ENCODE assay signal across 9 mouse cellular contexts in genomic region chr10:95200323-95200722, GRCm38 (mm10).
DNase-seq lines count a peak whose midpoint lies in the region; ATAC-seq lines count a peak whose summit lies in the region.
"Had no signal": no experiment of that assay in that cellular context is flagged by ENCODE, and none has a peak within 500 bp of the region (broad histone marks: within the 10 kb centered on the region; RNA-seq: fewer than 3 reads in every experiment).

No protein-coding gene starts in this region.

- no peak for ATAC-seq in erythroid progenitor cell, adult 5-6 weeks (replicated peaks; ENCODE audit: low FRiP score, poor library complexity, severe bottlenecking)
- ATAC-seq: Patski had no signal

- DNase-seq in layer of hippocampus, postnatal 10 days (ENCODE audit: low spot score in 2 of 2), result peak; percentile 46 to 52
- no peak for DNase-seq in layer of hippocampus, adult 18-20 months (ENCODE audit: low spot score in 2 of 2)
- peak; percentile 63 for DNase-seq in cerebellum, adult 11-12 months
- DNase-seq in gastrocnemius, adult 8-10 months (ENCODE audit: low spot score in 2 of 2), result peak; percentile 36 to 52
- peak; percentile 59 for DNase-seq in lung, postnatal 25 days (ENCODE audit: low spot score)
- no peak for DNase-seq in right cerebral cortex, adult 2 months (ENCODE audit: low spot score in 2 of 2)
- DNase-seq: right cerebral cortex, postnatal 14 days had no signal

Comparison
In these comparisons a context has a peak if more than half of its experiments do, and no peak if none do; other contexts are left out.
1. DNase-seq: peak in layer of hippocampus, postnatal 10 days (2 of 2), cerebellum, adult 11-12 months (single experiment), gastrocnemius, adult 8-10 months (2 of 2) and lung, postnatal 25 days (single experiment); none in layer of hippocampus, adult 18-20 months (0 of 2) and right cerebral cortex, adult 2 months (0 of 2).